Mouse (Mus musculus) frontal cortex, postnatal 10 days (tissue): ENCODE data around the gene Bin2.
"Not testable (repeated sequence)": the region's sequence is repeated elsewhere in the genome, so short reads cannot be mapped to it uniquely, and the experiment has no call there.

Experiments
- DNase-seq, 2 experiments: peaks; one replicate each; pipeline ENCODE4 v3.0.0; 2022; ENCODE audit warnings: low spot score in 2 of 2, mixed read lengths in 1 of 2

The Bin2 gene

GRCm38 (mm10) chr15:100616221-100616620 lies 53.1 kb downstream of the Bin2 start:
- no peak for DNase-seq

GRCm38 (mm10) chr15:100615825-100616220 lies 53.5 kb downstream of the Bin2 start:
- peak; percentile 79 to 85 for DNase-seq

DNA sequence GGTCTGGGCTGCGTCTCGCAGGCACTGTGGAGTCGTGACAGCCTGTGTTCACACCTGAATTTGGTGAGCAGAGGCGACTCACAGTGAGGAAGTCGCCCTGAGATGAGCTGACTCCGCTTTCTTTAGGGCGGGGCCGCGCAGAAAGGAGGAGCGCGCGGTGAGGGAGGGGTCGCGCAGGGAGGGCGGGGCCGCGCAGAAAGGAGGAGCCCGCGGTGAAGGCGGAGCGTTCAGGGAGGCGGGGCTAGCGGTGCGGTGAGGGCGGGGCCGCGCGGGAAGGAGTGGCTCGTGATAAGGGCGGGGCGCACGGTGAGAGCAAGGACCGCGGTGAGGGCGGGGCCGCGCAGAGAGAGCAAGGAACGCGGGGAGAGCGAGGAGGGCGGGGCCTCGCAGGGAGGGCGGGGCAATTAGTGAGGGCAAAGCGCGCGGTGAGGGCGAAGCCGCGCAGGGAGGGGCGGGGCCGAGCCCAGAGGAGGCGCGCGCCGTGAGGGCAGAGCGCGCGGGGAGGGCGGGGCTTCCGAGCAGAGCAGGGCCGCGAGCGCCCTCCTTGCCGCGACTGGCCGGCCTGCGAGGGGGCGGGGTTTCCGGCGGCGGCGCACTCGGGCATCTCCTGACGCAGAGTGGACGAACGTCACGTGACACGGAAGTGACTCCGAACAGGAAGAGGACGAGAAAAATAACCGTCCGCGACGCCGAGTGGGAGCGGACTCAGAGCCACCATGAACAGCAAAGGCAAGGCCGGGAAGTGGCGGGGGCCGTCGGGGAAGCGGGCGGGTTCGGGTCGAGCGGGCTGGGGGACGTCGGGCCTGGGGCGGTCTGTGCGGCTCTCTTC lies 54.1 kb downstream of the Bin2 start, which contains the start of gene Dazap2:
TSS of gene Dazap2 (plus strand) at position 354 of the 829 bp plus-strand sequence.
- DNase-seq: peak; percentile 96 to 97

DNA sequence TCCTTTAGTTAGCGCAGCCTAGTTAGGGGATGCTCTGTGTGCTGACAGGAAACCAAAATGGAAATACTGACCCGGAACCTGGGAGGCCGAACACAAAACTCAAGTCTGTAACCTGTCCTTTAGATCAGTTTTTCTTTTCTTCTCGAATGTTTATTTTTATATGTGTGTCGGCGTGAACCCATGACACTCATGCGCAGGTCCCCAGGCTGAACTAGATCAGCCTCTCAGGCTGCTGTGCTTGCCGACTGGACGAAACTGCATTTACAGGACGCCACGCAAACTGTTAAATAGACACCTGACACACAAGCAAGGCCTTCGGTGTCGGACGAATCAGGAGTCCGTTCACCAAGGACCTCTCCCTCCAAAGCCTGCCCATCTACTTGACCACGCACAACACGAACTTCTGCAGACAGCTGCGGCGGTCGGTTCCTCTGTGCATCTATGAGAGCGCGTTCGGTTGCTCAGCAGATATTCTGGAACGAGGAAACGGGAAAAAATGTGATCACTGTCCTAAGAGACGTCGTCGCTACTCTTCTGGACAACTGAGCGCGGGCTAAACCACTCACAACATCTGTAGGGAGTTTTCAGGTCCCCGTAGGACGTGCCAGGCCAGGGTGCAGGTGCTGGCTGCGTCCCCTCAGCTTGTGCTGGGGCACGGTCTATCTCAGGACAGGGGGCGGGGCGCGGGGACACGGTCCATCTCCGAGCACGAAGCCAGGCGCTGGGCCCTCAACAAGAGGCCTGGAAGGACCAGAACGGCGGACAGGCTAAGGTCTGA lies 54.9 kb downstream of the Bin2 start:
- DNase-seq: no peak

DNA sequence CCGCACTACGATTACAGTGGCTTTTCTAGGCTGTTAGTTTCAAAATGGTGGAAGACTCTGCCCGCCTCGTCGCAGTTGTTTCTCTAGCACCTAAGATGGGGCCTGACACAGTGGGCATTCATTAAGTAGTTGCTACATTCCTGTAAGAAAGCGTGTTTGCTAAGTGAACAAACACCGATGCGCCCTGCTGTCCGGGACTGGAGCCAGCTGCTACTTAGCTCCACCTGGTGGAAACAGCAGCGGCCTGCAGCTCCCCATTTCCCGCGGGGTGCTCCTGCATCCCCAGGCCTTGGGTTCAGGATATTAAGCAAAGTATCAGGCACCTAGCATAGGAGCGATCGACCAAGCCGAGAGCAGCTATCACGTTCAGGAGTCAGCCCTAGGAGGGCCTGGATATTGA lies 55.8 kb downstream of the Bin2 start:
- DNase-seq: peak in 1 of 2 experiments; percentile 66

DNA sequence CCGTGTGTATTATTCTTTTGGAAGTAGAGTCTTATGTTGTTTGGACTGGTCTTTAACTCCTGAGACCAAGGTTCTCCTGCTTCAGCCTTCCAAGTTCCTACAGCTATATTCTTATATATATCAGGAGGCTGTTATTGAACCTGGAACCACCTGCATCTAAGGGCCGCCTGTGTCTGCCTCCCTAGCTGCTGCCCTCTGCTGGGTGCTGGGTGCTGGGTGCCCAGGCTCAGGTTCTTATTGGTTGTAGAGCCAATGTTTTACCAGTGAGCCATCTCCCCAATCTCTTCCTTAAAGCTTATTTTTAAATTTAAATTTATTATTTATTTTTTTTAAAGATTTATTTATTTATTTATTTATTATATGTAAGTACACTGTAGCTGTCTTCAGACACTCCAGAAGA lies 56.9 kb downstream of the Bin2 start:
- DNase-seq: no peak

- no peak for DNase-seq
Observed at GRCm38 (mm10) chr15:100611951-100612350, 57.4 kb downstream of the Bin2 start.

DNA sequence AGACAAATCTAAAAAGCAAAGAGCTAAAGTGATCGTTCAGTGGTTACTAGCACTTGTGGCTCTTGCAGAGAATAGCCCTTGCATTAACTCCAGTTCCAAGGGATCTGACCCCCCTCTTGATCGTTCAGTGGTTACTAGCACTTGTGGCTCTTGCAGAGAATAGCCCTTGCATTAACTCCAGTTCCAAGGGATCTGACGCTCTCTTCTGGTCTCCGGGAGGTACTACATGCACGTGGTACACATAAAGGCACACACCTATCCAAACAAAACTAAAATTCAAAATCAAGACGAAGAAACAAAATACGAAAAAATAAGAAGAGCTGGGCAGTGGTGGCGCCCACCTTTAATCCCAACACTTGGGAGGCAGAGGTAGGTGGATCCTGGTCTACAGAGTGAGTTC lies 62.7 kb downstream of the Bin2 start:
- DNase-seq: not testable (repeated sequence)

GRCm38 (mm10) chr15:100601669-100602068 lies 67.7 kb downstream of the Bin2 start:
- DNase-seq: no peak

DNA sequence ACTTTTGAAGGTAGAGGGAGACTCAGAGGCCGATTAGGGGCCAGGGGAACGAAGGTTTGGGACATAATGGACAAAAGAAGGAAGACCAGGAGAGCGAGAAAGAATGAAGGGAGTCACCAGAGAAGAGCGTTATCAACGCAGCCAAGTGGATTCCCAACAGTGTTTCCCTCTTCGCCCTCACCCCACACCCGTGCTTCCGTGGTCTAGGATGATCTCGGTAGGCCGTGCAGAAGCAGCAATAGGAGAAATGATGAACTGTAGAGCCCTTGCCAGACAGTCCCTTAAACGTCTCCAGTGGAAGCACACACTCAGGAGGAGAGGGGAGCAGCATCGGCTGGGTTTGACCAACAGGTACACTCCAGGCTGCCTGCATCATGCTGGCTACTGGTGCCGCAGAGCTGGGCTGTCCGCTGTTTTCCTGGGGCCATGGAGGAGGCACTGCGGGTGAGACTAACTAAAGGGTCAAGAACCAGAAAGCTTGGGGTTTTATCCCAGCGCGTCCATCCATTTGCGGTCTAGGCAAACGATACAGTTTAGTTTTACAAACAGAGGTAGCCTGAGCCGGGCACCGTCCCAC lies 68.6 kb downstream of the Bin2 start:
- DNase-seq: no peak

- peak; percentile 80 to 83 for DNase-seq
Observed at GRCm38 (mm10) chr15:100600047-100600695, 69.2 kb downstream of the Bin2 start.

DNA sequence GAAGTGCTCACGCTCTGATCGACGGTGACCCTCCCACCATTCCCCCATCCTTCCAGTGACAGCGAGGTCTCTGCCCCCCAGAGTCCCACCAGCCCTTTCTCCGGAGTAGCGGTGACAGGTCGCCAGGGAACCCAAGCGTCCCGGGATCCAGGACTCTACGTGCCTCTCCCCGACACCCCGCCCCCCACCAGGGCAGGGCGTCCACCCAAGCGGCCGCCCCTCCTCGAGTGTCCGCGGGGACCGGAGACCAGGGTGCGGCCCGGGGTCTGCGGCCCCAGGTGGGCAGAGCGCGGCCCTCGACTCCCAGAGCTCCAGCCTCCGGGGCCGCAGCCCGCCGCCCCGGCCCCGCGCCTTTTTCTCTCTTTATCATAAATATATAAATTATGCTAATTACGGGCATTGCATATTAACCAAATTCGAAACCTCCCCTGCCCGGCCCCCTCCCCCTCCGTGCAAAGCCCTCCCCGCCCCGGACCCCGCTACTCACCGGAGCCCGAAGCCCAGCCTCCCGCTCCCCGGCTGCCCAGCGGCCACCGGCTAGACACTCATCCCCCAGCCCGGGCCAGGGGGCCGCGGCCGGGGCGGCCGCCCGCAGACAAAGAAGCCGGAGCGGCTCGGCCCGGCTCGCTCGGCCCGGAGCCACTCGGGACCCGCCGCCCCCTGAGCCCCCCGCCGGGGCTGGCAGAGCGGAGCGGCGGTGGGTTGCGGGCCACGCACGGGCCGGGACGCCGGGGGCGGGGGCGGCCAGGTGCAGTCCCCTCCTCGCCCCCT lies 69.9 kb downstream of the Bin2 start, which contains the start of gene Pou6f1:
TSS of gene Pou6f1 (minus strand) at position 709 of the 771 bp plus-strand sequence.
- peak in 1 of 2 experiments; percentile 52 for DNase-seq

- peak in 1 of 2 experiments; percentile 37 for DNase-seq
Observed at GRCm38 (mm10) chr15:100598883-100599275, 70.5 kb downstream of the Bin2 start.

DNA sequence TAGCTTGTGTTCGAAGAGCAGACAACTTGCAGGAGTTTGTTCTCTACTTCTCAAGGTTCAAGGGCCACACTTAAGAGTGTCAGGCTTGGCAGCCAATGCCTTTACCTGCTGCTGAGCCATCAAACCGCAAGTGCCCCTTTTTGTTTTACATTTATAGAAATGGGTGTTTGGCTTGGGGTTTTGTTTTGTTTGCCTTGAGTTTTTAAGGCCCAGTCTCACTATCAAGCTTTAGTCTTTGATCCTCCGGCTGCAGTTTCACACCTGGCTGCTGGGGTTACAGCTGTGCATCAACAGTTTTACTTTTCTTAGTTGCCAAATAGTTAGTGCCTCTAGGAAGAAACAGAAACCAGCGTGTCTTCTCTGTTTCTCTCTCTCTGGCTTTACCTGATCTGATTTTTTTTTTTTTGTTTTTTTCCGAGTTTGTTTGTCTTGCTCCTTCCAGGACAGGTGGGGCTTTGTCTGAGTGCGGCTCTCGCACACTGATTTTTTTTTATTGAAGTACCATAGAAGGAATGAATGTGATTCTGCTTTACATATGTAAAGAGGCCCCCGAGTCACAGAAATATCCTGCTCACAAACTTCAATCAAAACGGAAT lies 71.0 kb downstream of the Bin2 start:
- no peak for DNase-seq

GRCm38 (mm10) chr15:100592817-100593216 lies 76.5 kb downstream of the Bin2 start:
- DNase-seq: no peak
